Mouse (Mus musculus): ENCODE results near the gene Gm49322. TPM values are rescaled to one million over a fixed set of nuclear protein-coding genes. Genes with fewer than 3 reads are reported as not detected.

The Gm49322 gene
- total and polyA plus RNA-seq, 3 experiments, result 0.82 to 2.8 (median 2.2) TPM

- peaks cover 57% of the 10 kb centered on the region for H3K4me1 ChIP-seq (ENCODE audit: insufficient read depth, low read depth, low read length)
- TF ChIP-seq GATA1 (IDR thresholded peaks at IDR 0.05; ENCODE audit: borderline replicate concordance, low read length) (no peak), TAL1 (conservative IDR thresholded peaks at IDR 0.05; ENCODE audit: low read depth, low read length) (no peak), CTCF (IDR thresholded peaks at IDR 0.05; ENCODE audit: low read depth, low read length) (no peak), POLR2AphosphoS5 (IDR thresholded peaks at IDR 0.05; ENCODE audit: insufficient replicate concordance, low read depth, low read length) (0 out of 2 replicates have a peak, but pooled peaks have one; percentile 55), GATA2 (IDR thresholded peaks at IDR 0.05; ENCODE audit: borderline replicate concordance, low read depth, low read length) (no peak)
- H3K27me3 ChIP-seq (ENCODE audit: insufficient read depth, low read length), result no peaks in the 10 kb centered on the region
- peak; percentile 94 for DNase-seq (ENCODE audit: low spot score)
- peak; percentile 89 for ATAC-seq (ENCODE audit: extremely low read depth, insufficient number of reproducible peaks, low FRiP score, poor library complexity, severe bottlenecking)
- peak overlapping the region; percentile 94 for H3K4me3 ChIP-seq (ENCODE audit: low read depth, low read length)
- no peaks in the 10 kb centered on the region for H3K9me3 ChIP-seq (replicated peaks)
- peaks cover 55% of the 10 kb centered on the region for H3K36me3 ChIP-seq (replicated peaks)
Observed at GRCm38 (mm10) chr10:80621940-80622660, 16.3 kb downstream of the Gm49322 start.

DNA sequence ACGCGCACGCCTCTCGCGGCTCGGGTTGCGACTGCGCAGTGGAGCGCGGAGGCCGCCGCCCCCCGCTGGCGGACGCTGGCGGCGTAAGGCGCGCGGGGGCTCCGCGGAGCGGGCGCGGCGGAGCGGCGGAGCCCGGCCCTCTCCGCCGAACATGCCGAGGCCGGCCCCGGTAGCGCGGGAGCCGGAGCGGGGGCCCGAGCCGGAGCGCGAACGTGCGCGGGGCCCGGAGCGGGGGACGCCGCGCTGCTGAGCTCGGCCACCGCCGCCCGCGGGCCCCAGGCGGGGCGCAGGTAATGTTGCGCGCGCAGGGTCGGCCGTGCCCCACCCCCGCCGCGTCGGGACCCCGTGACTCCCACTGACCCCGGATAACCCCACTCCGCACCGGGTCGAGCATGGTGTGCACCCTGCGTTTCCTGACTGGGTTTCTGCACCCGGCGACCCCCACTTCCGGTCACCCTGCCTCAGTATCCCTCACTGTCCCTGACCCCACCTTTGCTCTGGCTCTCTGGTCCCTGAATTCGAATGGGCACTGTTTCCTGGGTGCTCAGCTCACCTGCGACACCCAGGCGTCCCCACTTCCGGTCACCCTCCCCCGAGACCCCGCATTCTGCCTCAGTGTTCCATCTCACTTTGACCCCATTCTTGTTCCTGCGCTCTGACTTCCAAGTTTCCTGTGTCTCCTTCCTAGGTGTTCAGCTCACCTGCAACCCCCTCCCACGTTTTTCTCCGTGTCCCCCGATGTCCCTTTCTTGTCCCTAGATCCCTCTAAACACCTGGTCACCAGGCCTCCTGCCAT is 17.0 kb downstream of the Gm49322 start, which contains the start of gene Csnk1g2:
Gene Csnk1g2 (plus strand): TSS at position 178 of the 796 bp plus-strand sequence.
- ATAC-seq (ENCODE audit: extremely low read depth, insufficient number of reproducible peaks, low FRiP score, poor library complexity, severe bottlenecking) (no peak), DNase-seq (ENCODE audit: low spot score) (peak; percentile 74)

GRCm38 (mm10) chr10:80623457-80624191 is 17.8 kb downstream of the Gm49322 start:
- Histone ChIP-seq H3K4me3 (ENCODE audit: low read depth, low read length) (peak overlapping the region; percentile 94), H3K9me3 (replicated peaks) (no peaks in the 10 kb centered on the region), H3K36me3 (replicated peaks) (peaks cover 60% of the 10 kb centered on the region), H3K27me3 (ENCODE audit: insufficient read depth, low read length) (no peaks in the 10 kb centered on the region), H3K4me1 (ENCODE audit: insufficient read depth, low read depth, low read length) (peaks cover 72% of the 10 kb centered on the region)
- ATAC-seq (ENCODE audit: extremely low read depth, insufficient number of reproducible peaks, low FRiP score, poor library complexity, severe bottlenecking) (no peak), DNase-seq (ENCODE audit: low spot score) (peak; percentile 53)
- TF ChIP-seq GATA1 (IDR thresholded peaks at IDR 0.05; ENCODE audit: borderline replicate concordance, low read length), result no peak
- no peak for TF ChIP-seq GATA2 (IDR thresholded peaks at IDR 0.05; ENCODE audit: borderline replicate concordance, low read depth, low read length)
- TF ChIP-seq POLR2AphosphoS5 (IDR thresholded peaks at IDR 0.05; ENCODE audit: insufficient replicate concordance, low read depth, low read length), result no peak
- TF ChIP-seq CTCF (IDR thresholded peaks at IDR 0.05; ENCODE audit: low read depth, low read length), result no peak
- TF ChIP-seq TAL1 (conservative IDR thresholded peaks at IDR 0.05; ENCODE audit: low read depth, low read length), result no peak

More for the DNA sequence above, 17.0 kb downstream of the Gm49322 start, which contains the start of gene Csnk1g2:
- H3K9me3 ChIP-seq (replicated peaks), result no peaks in the 10 kb centered on the region
- H3K4me1 ChIP-seq (ENCODE audit: insufficient read depth, low read depth, low read length), result peaks cover 65% of the 10 kb centered on the region
- no peaks in the 10 kb centered on the region for H3K27me3 ChIP-seq (ENCODE audit: insufficient read depth, low read length)
- no peak for TF ChIP-seq CTCF (IDR thresholded peaks at IDR 0.05; ENCODE audit: low read depth, low read length)
- peaks cover 57% of the 10 kb centered on the region for H3K36me3 ChIP-seq (replicated peaks)
- peak within 1 kb of the TSS; percentile 94 for H3K4me3 ChIP-seq (ENCODE audit: low read depth, low read length)

- no peak for DNase-seq (ENCODE audit: low spot score)
- peaks cover 70% of the 10 kb centered on the region for H3K36me3 ChIP-seq (replicated peaks)
- H3K4me3 ChIP-seq (ENCODE audit: low read depth, low read length), result no peak overlapping the region
- TF ChIP-seq GATA2 (IDR thresholded peaks at IDR 0.05; ENCODE audit: borderline replicate concordance, low read depth, low read length) (no peak), CTCF (IDR thresholded peaks at IDR 0.05; ENCODE audit: low read depth, low read length) (no peak), GATA1 (IDR thresholded peaks at IDR 0.05; ENCODE audit: borderline replicate concordance, low read length) (no peak), POLR2AphosphoS5 (IDR thresholded peaks at IDR 0.05; ENCODE audit: insufficient replicate concordance, low read depth, low read length) (no peak), TAL1 (conservative IDR thresholded peaks at IDR 0.05; ENCODE audit: low read depth, low read length) (no peak)
- peaks cover 75% of the 10 kb centered on the region for H3K4me1 ChIP-seq (ENCODE audit: insufficient read depth, low read depth, low read length)
- no peaks in the 10 kb centered on the region for H3K9me3 ChIP-seq (replicated peaks)
- ATAC-seq (ENCODE audit: extremely low read depth, insufficient number of reproducible peaks, low FRiP score, poor library complexity, severe bottlenecking), result no peak
- no peaks in the 10 kb centered on the region for H3K27me3 ChIP-seq (ENCODE audit: insufficient read depth, low read length)
Observed at GRCm38 (mm10) chr10:80625764-80626163, 19.9 kb downstream of the Gm49322 start.

- no peaks in the 10 kb centered on the region for H3K9me3 ChIP-seq (replicated peaks)
- DNase-seq (ENCODE audit: low spot score) (no peak), ATAC-seq (ENCODE audit: extremely low read depth, insufficient number of reproducible peaks, low FRiP score, poor library complexity, severe bottlenecking) (no peak; the same call in 1 of the 2 replicates)
- H3K36me3 ChIP-seq (replicated peaks), result peaks cover 89% of the 10 kb centered on the region
- no peaks in the 10 kb centered on the region for H3K27me3 ChIP-seq (ENCODE audit: insufficient read depth, low read length)
- peak overlapping the region; percentile 3; the same call in 1 of the 2 replicates for H3K4me3 ChIP-seq (ENCODE audit: low read depth, low read length)
- peaks cover 78% of the 10 kb centered on the region for H3K4me1 ChIP-seq (ENCODE audit: insufficient read depth, low read depth, low read length)
- TF ChIP-seq GATA2 (IDR thresholded peaks at IDR 0.05; ENCODE audit: borderline replicate concordance, low read depth, low read length), result no peak
- no peak for TF ChIP-seq TAL1 (conservative IDR thresholded peaks at IDR 0.05; ENCODE audit: low read depth, low read length)
- no peak for TF ChIP-seq CTCF (IDR thresholded peaks at IDR 0.05; ENCODE audit: low read depth, low read length)
- no peak for TF ChIP-seq GATA1 (IDR thresholded peaks at IDR 0.05; ENCODE audit: borderline replicate concordance, low read length)
- no peak for TF ChIP-seq POLR2AphosphoS5 (IDR thresholded peaks at IDR 0.05; ENCODE audit: insufficient replicate concordance, low read depth, low read length)
Observed at GRCm38 (mm10) chr10:80627685-80628084, 21.9 kb downstream of the Gm49322 start.
